9 mouse cellular contexts compared by ENCODE assay signal in genomic region chr10:92555727-92556525, GRCm38 (mm10).
DNase-seq lines count a peak whose midpoint lies in the region; ATAC-seq lines count a peak whose summit lies in the region.
"Had no signal": no experiment of that assay in that cellular context is flagged by ENCODE, and none has a peak within 500 bp of the region (broad histone marks: within the 10 kb centered on the region; RNA-seq: fewer than 3 reads in every experiment).

No protein-coding gene starts in this region.

- H3K4me1 ChIP-seq in kidney, embryonic 14.5 days (ENCODE audit: control insufficient read depth, insufficient read depth, low read length) = peaks cover 9% of the 10 kb centered on the region; the same call in 1 of the 2 replicates
- peaks cover 7% of the 10 kb centered on the region; the same call in 1 of the 2 replicates for H3K4me1 ChIP-seq in embryonic facial prominence, embryonic 15.5 days
- H3K4me1 ChIP-seq in neural tube, embryonic 14.5 days (ENCODE audit: control insufficient read depth, insufficient read depth, low read length) = peaks cover 16% of the 10 kb centered on the region

- H3K9me3 ChIP-seq in kidney, embryonic 14.5 days (ENCODE audit: control insufficient read depth, low read length) = no peaks in the 10 kb centered on the region
- H3K9me3 ChIP-seq in embryonic facial prominence, embryonic 15.5 days (replicated peaks) = no peaks in the 10 kb centered on the region
- no peaks in the 10 kb centered on the region for H3K9me3 ChIP-seq in neural tube, embryonic 14.5 days (ENCODE audit: control insufficient read depth, low read length)

- H3K4me3 ChIP-seq in kidney, embryonic 14.5 days (ENCODE audit: low read length) = no peak overlapping the region
- no peak overlapping the region for H3K4me3 ChIP-seq in embryonic facial prominence, embryonic 15.5 days (replicated peaks)
- H3K4me3 ChIP-seq in neural tube, embryonic 14.5 days (ENCODE audit: low read depth, low read length) = no peak overlapping the region

- H3K36me3 ChIP-seq in kidney, embryonic 14.5 days (ENCODE audit: control insufficient read depth, insufficient read depth, low read length) = no peaks in the 10 kb centered on the region
- H3K36me3 ChIP-seq in embryonic facial prominence, embryonic 15.5 days = no peaks in the 10 kb centered on the region
- H3K36me3 ChIP-seq in neural tube, embryonic 14.5 days (ENCODE audit: control insufficient read depth, insufficient read depth, low read length) = no peaks in the 10 kb centered on the region

- 46% methylated on average over 13 of the region's 13 CpGs for WGBS in kidney, embryonic 14.5 days
- WGBS in embryonic facial prominence, embryonic 15.5 days = 32% methylated on average over 13 of the region's 13 CpGs
- WGBS in neural tube, embryonic 14.5 days = 11% methylated on average over 13 of the region's 13 CpGs

- H3K27me3 ChIP-seq in kidney, embryonic 14.5 days (ENCODE audit: control insufficient read depth, insufficient read depth, low read length) = no peaks in the 10 kb centered on the region
- no peaks in the 10 kb centered on the region for H3K27me3 ChIP-seq in embryonic facial prominence, embryonic 15.5 days
- no peaks in the 10 kb centered on the region for H3K27me3 ChIP-seq in neural tube, embryonic 14.5 days (ENCODE audit: control insufficient read depth, insufficient read depth, low read length)
- H3K27me3 ChIP-seq: Patski had no signal

- DNase-seq in kidney, adult 18-20 months = no peak
- DNase-seq in hindlimb bud, embryonic 11.5 days (ENCODE audit: extremely low spot score, low read depth, low spot score) = peak; percentile 6
- DNase-seq in urinary bladder, postnatal 4 days (ENCODE audit: low spot score in 2 of 2) = no peak
- no peak for DNase-seq in gastrocnemius, postnatal 4 days (ENCODE audit: low spot score in 2 of 2)
- DNase-seq in ovary, adult 18-20 months (ENCODE audit: low spot score) = no peak

- H3K27ac ChIP-seq in kidney, embryonic 14.5 days (ENCODE audit: low read depth, low read length) = peak overlapping the region; percentile 37; the same call in 1 of the 2 replicates
- H3K27ac ChIP-seq in embryonic facial prominence, embryonic 15.5 days (replicated peaks) = no peak overlapping the region
- H3K27ac ChIP-seq in neural tube, embryonic 14.5 days (ENCODE audit: low read depth, low read length) = peak overlapping the region; percentile 45; the same call in 1 of the 2 replicates

- H3K4me2 ChIP-seq in kidney, embryonic 14.5 days (replicated peaks; ENCODE audit: low read depth, low read length) = no peak overlapping the region; the same call in 1 of the 2 replicates
- H3K4me2 ChIP-seq in embryonic facial prominence, embryonic 15.5 days (replicated peaks) = peak overlapping the region; percentile 9; the same call in 1 of the 2 replicates
- peak overlapping the region; percentile 35 for H3K4me2 ChIP-seq in neural tube, embryonic 14.5 days (ENCODE audit: low read depth, low read length)

- no peak overlapping the region for H3K9ac ChIP-seq in kidney, embryonic 14.5 days (ENCODE audit: low read depth, low read length)
- no peak overlapping the region for H3K9ac ChIP-seq in embryonic facial prominence, embryonic 15.5 days
- no peak overlapping the region for H3K9ac ChIP-seq in neural tube, embryonic 14.5 days (replicated peaks; ENCODE audit: low read depth, low read length)

- no peak for ATAC-seq in kidney, embryonic 14.5 days (ENCODE audit: low FRiP score, low TSS enrichment)
- ATAC-seq in embryonic facial prominence, embryonic 15.5 days (ENCODE audit: insufficient number of reproducible peaks, low FRiP score, low TSS enrichment, low read depth) = no peak
- peak; percentile 28; the same call in 1 of the 2 replicates for ATAC-seq in neural tube, embryonic 14.5 days (ENCODE audit: low read depth)
- ATAC-seq: Patski had no signal
